Mouse (Mus musculus): ENCODE data around the gene Lpcat2. TPM values are rescaled to one million over a fixed set of nuclear protein-coding genes. Genes with fewer than 3 reads are reported as not detected.
"Not testable (repeated sequence)": the region's sequence is repeated elsewhere in the genome, so short reads cannot be mapped to it uniquely, and the experiment has no call there.

The Lpcat2 gene
- polyA plus RNA-seq, 1 experiment from 2014 or later = 2.8 TPM

DNA sequence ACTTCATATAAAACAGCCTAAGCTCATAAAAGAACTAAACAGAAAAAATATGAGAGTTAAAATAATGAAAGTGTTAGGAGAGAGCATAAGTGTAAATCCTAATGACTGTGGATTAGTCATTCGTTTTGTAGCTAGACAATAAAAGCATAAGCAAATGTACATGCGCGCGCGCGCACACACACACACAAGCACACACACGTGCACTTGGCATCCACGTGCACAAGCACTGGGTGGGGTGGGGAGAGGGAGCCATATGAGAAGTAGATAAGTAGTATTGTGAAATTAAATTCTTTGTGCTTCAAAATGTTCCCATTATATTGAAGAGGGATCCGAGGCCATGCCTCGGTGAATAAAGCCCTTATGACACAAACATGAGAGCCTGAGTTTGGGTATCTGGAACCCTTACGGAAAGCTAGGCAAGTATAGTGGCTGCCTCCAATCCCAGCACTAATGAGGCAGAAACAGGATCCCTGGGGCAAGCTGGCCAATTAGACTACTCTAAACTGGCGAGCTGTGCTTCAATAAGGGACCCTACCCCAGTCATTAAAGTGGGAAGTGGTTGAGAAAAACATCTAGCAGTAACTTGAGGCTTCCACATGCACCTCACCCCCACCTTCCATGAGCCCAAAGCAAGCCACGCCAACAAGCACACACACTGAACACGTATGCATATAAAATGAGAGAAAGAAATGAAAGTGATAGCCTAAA lies 3.5 kb downstream of the Lpcat2 start:
- Histone ChIP-seq H3K36me3 (no peaks in the 10 kb centered on the region), H3K9me3 (no peaks in the 10 kb centered on the region), H3K27ac (no peak overlapping the region), H3K4me3 (no peak overlapping the region), H3K27me3 (ENCODE audit: insufficient read depth, poor library complexity, severe bottlenecking) (peaks cover 23% of the 10 kb centered on the region; the same call in 1 of the 2 replicates), H3K4me1 (peaks cover 10% of the 10 kb centered on the region)
- 86% methylated on average over 14 of the region's 14 CpGs for WGBS
- peak; percentile 50 for DNase-seq (ENCODE audit: low spot score)

DNA sequence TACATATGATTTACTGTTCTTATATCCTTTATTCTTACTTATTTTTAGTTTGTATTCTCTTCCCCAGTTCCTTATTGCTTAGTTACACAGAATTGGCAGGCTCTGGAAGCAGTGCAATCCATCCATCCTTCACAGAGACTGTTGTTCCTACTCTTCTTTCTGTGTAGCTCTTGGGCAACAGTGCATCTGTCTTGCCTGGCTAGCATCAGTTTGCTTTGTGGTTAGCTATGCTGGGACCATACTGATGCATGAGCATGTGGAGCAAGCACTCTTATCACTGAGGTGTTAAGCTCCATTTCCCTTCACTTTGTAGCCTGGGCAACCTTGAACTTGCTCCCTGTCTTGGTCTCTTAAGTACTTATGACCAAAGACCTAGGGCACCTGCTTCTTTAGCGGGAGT lies 6.8 kb downstream of the Lpcat2 start:
- no peaks in the 10 kb centered on the region for H3K27me3 ChIP-seq (ENCODE audit: insufficient read depth, poor library complexity, severe bottlenecking)
- H3K4me3 ChIP-seq = no peak overlapping the region
- H3K36me3 ChIP-seq = no peaks in the 10 kb centered on the region
- H3K4me1 ChIP-seq = peaks cover 2% of the 10 kb centered on the region; the same call in 1 of the 2 replicates
- DNase-seq (ENCODE audit: low spot score) = peak; percentile 25
- no peaks in the 10 kb centered on the region for H3K9me3 ChIP-seq
- 83% methylated on average over 1 of the region's 1 CpGs for WGBS
- no peak overlapping the region for H3K27ac ChIP-seq

DNA sequence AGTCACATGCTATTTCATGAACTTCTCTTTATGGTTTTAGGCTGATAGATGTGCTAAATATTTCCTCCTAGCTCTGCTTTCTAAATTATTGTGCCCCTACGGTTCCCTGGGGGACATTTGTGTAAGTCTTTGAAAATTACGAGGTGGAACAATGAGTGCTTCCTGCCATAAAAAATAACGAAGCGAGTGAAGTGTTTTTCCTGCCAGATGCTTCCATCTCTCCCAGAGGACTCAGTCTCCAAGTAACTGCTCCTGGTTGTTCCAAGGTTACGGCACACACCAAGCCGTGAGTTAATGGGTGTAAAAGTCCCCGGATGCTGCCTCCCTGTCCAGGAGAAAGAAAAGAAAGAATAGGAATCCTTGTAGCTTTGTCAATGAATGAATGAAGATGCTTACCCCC lies 15.1 kb downstream of the Lpcat2 start:
- DNase-seq (ENCODE audit: low spot score) = no peak
- Histone ChIP-seq H3K4me3 (no peak overlapping the region), H3K9me3 (no peaks in the 10 kb centered on the region), H3K27ac (no peak overlapping the region), H3K27me3 (ENCODE audit: insufficient read depth, poor library complexity, severe bottlenecking) (no peaks in the 10 kb centered on the region), H3K36me3 (no peaks in the 10 kb centered on the region), H3K4me1 (peaks cover 7% of the 10 kb centered on the region)
- 76% methylated on average over 7 of the region's 7 CpGs for WGBS

DNA sequence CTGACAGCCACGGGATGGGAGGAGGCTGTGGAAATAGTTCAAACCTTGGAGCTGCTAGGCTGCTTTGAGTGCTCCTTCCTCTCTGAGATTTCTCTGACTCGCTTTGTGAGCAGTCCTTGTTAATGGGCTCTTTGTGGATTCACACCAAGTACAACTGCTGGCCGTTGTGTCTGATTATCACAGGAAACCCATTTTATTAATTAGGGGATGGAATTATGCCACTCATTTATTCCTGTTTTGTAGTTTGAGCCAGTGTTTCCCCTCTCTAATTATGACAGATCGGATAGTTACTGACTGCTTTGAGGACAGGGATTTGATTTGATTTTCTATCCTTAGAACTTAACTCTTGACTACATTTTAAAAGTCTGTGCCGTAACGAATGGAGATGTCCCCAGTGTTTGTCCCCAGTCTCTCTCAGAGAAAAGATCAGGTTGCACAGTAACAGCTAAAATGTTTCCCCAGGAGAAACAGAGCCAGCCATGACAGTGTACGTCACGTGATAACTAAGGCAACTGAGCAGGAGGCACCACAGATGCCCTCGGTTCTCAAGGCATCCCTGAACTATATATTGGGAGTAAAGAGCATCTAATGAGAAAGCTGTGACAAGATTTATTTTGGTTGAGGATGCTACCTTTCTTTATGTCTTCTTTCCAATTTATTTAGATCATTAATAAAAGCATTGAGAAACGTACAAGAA lies 17.1 kb downstream of the Lpcat2 start:
- H3K9me3 ChIP-seq = no peaks in the 10 kb centered on the region
- WGBS = 62% methylated on average over 10 of the region's 10 CpGs
- H3K27me3 ChIP-seq (ENCODE audit: insufficient read depth, poor library complexity, severe bottlenecking) = no peaks in the 10 kb centered on the region
- H3K4me1 ChIP-seq = peaks cover 4% of the 10 kb centered on the region; the same call in 1 of the 2 replicates
- H3K36me3 ChIP-seq = no peaks in the 10 kb centered on the region
- H3K4me3 ChIP-seq = no peak overlapping the region
- H3K27ac ChIP-seq = no peak overlapping the region
- no peak for DNase-seq (ENCODE audit: low spot score)

GRCm38 (mm10) chr8:92875795-92876194 lies 20.7 kb downstream of the Lpcat2 start:
- no peaks in the 10 kb centered on the region for H3K27me3 ChIP-seq (ENCODE audit: insufficient read depth, poor library complexity, severe bottlenecking)
- no peak overlapping the region for H3K4me3 ChIP-seq
- no peak for DNase-seq (ENCODE audit: low spot score)
- H3K9me3 ChIP-seq = no peaks in the 10 kb centered on the region; the same call in 1 of the 2 replicates
- no peak overlapping the region for H3K27ac ChIP-seq
- 80% methylated on average over 10 of the region's 10 CpGs for WGBS
- no peaks in the 10 kb centered on the region for H3K4me1 ChIP-seq
- H3K36me3 ChIP-seq = peaks cover 7% of the 10 kb centered on the region

GRCm38 (mm10) chr8:92881247-92881646 lies 26.1 kb downstream of the Lpcat2 start:
- no peaks in the 10 kb centered on the region for H3K4me1 ChIP-seq
- H3K27ac ChIP-seq = no peak overlapping the region
- no peak for DNase-seq (ENCODE audit: low spot score)
- no peaks in the 10 kb centered on the region; the same call in none of the 2 replicates for H3K9me3 ChIP-seq
- no peaks in the 10 kb centered on the region for H3K27me3 ChIP-seq (ENCODE audit: insufficient read depth, poor library complexity, severe bottlenecking)
- WGBS = 62% methylated on average over 4 of the region's 4 CpGs
- H3K36me3 ChIP-seq = peaks cover 7% of the 10 kb centered on the region
- no peak overlapping the region for H3K4me3 ChIP-seq

GRCm38 (mm10) chr8:92883771-92884170 lies 28.6 kb downstream of the Lpcat2 start:
- WGBS = 81% methylated on average over 2 of the region's 2 CpGs

DNA sequence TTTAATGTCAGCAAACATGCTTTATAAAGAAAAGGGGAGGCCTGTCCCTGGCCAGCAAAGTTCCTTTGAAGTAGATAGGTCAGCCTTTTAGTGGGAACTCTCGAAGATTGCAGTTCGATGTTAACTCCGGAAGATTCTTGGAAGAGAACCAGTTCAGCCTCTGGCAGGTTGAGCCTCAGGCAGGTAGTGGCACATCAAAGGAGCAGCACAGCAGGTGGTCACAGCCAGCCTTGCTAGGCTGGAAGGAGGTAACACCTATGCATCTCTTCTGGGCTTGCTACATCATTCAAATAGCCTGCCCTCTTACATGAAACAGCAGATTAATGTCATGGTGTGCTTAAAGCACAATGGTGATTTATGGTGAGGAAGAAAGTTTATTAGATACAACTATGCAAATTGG lies 37.1 kb downstream of the Lpcat2 start:
- WGBS = 62% methylated on average over 3 of the region's 3 CpGs
- not testable (repeated sequence) for H3K27me3 ChIP-seq (ENCODE audit: insufficient read depth, poor library complexity, severe bottlenecking); H3K4me3 ChIP-seq; DNase-seq (ENCODE audit: low spot score); H3K27ac ChIP-seq; H3K4me1 ChIP-seq; H3K36me3 ChIP-seq; H3K9me3 ChIP-seq

More at GRCm38 (mm10) chr8:92883771-92884170, 28.6 kb downstream of the Lpcat2 start:
- no peak overlapping the region for H3K27ac ChIP-seq
- no peaks in the 10 kb centered on the region for H3K27me3 ChIP-seq (ENCODE audit: insufficient read depth, poor library complexity, severe bottlenecking)
- H3K9me3 ChIP-seq = no peaks in the 10 kb centered on the region; the same call in none of the 2 replicates
- peaks cover 7% of the 10 kb centered on the region for H3K36me3 ChIP-seq
- no peak for DNase-seq (ENCODE audit: low spot score)
- no peaks in the 10 kb centered on the region for H3K4me1 ChIP-seq
- H3K4me3 ChIP-seq = no peak overlapping the region

- DNase-seq (ENCODE audit: low spot score) = no peak
- Histone ChIP-seq H3K27ac (no peak overlapping the region), H3K27me3 (ENCODE audit: insufficient read depth, poor library complexity, severe bottlenecking) (no peaks in the 10 kb centered on the region), H3K36me3 (no peaks in the 10 kb centered on the region), H3K9me3 (no peaks in the 10 kb centered on the region), H3K4me1 (no peaks in the 10 kb centered on the region), H3K4me3 (no peak overlapping the region)
- 70% methylated on average over 2 of the region's 2 CpGs for WGBS
These were observed 38.7 kb downstream of the Lpcat2 start for GRCm38 (mm10) chr8:92893870-92894269.

DNA sequence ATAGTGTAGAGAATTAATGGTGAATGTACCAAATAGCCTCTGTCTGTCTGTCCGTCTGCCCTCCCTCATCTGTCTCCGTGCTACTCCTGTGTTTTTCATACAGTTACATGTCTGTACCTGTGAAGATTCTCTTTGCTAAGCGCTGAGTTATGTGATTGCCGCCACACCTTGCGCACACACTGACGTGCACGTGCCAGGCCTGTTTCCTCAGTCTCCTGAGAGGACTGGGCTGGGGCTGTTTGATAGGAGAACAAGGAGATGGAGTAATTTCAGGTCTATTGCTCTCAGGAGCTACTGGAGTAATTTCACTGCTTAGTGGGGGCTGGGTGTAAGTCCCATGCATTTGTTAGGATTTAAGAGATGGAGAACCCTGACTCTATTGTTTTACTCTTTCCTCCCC lies 39.9 kb downstream of the Lpcat2 start:
- WGBS = 86% methylated on average over 7 of the region's 7 CpGs
- Histone ChIP-seq H3K4me3 (no peak overlapping the region), H3K27ac (no peak overlapping the region), H3K36me3 (no peaks in the 10 kb centered on the region), H3K4me1 (no peaks in the 10 kb centered on the region), H3K27me3 (ENCODE audit: insufficient read depth, poor library complexity, severe bottlenecking) (no peaks in the 10 kb centered on the region), H3K9me3 (no peaks in the 10 kb centered on the region)
- DNase-seq (ENCODE audit: low spot score) = no peak

GRCm38 (mm10) chr8:92896056-92896455 lies 40.9 kb downstream of the Lpcat2 start:
- no peaks in the 10 kb centered on the region for H3K27me3 ChIP-seq (ENCODE audit: insufficient read depth, poor library complexity, severe bottlenecking)
- H3K4me3 ChIP-seq = no peak overlapping the region
- no peak for DNase-seq (ENCODE audit: low spot score)
- H3K9me3 ChIP-seq = no peaks in the 10 kb centered on the region
- H3K27ac ChIP-seq = no peak overlapping the region
- H3K36me3 ChIP-seq = no peaks in the 10 kb centered on the region
- 63% methylated on average over 1 of the region's 1 CpGs for WGBS
- H3K4me1 ChIP-seq = no peaks in the 10 kb centered on the region

DNA sequence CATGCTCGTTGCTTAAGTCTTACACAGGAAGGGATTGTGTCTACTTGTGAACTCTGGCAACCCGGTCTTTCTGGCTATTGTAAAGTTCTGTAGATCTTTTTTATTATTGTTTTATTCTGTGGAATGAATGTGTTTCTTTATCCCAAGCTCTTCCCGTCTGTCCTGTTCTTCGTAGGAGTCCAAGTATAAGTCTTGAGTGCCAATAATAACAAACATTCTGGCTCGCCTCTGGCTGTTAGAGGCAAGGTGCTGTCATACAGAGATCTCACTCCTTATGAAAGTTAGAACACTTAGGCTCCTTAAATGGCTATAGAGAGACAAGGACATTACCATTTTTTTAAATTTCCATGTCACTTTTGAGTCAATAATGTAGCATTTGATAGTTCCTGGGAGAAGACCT lies 41.5 kb downstream of the Lpcat2 start:
- no peaks in the 10 kb centered on the region; the same call in 1 of the 2 replicates for H3K27me3 ChIP-seq (ENCODE audit: insufficient read depth, poor library complexity, severe bottlenecking)
- H3K27ac ChIP-seq = no peak overlapping the region
- no peaks in the 10 kb centered on the region for H3K4me1 ChIP-seq
- H3K4me3 ChIP-seq = no peak overlapping the region
- WGBS = 65% methylated on average over 5 of the region's 5 CpGs
- DNase-seq (ENCODE audit: low spot score) = no peak
- H3K36me3 ChIP-seq = no peaks in the 10 kb centered on the region
- no peaks in the 10 kb centered on the region for H3K9me3 ChIP-seq

- 73% methylated on average over 4 of the region's 4 CpGs for WGBS
- H3K9me3 ChIP-seq = no peaks in the 10 kb centered on the region
- DNase-seq (ENCODE audit: low spot score) = no peak
These were observed 42.7 kb downstream of the Lpcat2 start for GRCm38 (mm10) chr8:92897794-92898193.

More at GRCm38 (mm10) chr8:92897794-92898193, 42.7 kb downstream of the Lpcat2 start:
- Histone ChIP-seq H3K36me3 (no peaks in the 10 kb centered on the region), H3K27ac (no peak overlapping the region), H3K4me3 (no peak overlapping the region), H3K27me3 (ENCODE audit: insufficient read depth, poor library complexity, severe bottlenecking) (no peaks in the 10 kb centered on the region; the same call in 1 of the 2 replicates), H3K4me1 (no peaks in the 10 kb centered on the region)

Measured in heart, embryonic 10.5 days (tissue).